15 mouse cellular contexts compared by ENCODE assay signal in the genomic region with DNA sequence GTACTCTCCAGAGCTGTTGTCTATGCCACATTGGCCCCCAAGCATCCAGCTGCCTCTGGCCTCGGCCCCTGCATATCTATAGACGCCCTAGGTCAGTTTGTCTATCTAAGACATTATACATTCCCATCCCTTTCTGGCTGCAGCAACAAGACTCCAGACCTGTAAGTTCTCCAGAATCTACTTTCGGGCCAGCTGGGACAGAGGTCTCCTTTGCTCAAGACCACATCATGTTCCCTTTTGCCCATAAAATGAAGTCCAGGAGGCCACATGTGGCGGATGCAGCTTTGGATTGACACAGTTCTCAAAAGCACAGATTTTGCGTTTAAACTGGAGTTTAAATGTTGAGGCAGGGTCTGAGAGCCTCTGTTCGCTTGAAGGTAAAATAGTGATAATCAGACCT. TPM values are rescaled to one million over a fixed set of nuclear protein-coding genes. Genes with fewer than 3 reads are reported as not detected.
A peak's percentile ranks its signal among the peaks of the same experiment; 100 is the strongest.
DNase-seq lines count a peak whose midpoint lies in the region; ATAC-seq and TF ChIP-seq lines count a peak whose summit lies in the region.
"Had no signal": no experiment of that assay in that cellular context is flagged by ENCODE, and none has a peak within 500 bp of the region (broad histone marks: within the 10 kb centered on the region; RNA-seq: fewer than 3 reads in every experiment).

No protein-coding gene starts in this region.

- no peak for ATAC-seq in stomach, postnatal 0 days (ENCODE audit: low FRiP score, low TSS enrichment)
- ATAC-seq: forebrain, embryonic 13.5 days; forebrain, embryonic 15.5 days had no signal

- DNase-seq in testis, postnatal 14 days (ENCODE audit: low spot score): no peak
- DNase-seq in limb, embryonic 10.5 days (ENCODE audit: low spot score): no peak
- no peak for DNase-seq in stomach, postnatal 0 days (ENCODE audit: low spot score)
- DNase-seq in gastrocnemius, postnatal 10 days: no peak
- DNase-seq in thymus, postnatal 4 days: no peak
- DNase-seq: cerebellum, adult 11-12 months; cerebellum, adult 2 months; cerebellum, adult 9-10 months; cerebellum, postnatal 25 days had no signal

- H3K9me3 ChIP-seq in limb, embryonic 10.5 days (replicated peaks): no peaks in the 10 kb centered on the region
- no peaks in the 10 kb centered on the region for H3K9me3 ChIP-seq in stomach, postnatal 0 days (ENCODE audit: control insufficient read depth, low read length)
- H3K9me3 ChIP-seq: embryonic facial prominence, embryonic 10.5 days; embryonic facial prominence, embryonic 12.5 days; forebrain, embryonic 13.5 days; forebrain, embryonic 15.5 days had no signal

- H3K4me3 ChIP-seq in testis, adult 2 months (ENCODE audit: control insufficient read depth, low read depth, low read length): no peak overlapping the region
- no peak overlapping the region for H3K4me3 ChIP-seq in limb, embryonic 10.5 days
- H3K4me3 ChIP-seq in stomach, postnatal 0 days (ENCODE audit: low read depth, low read length): no peak overlapping the region
- H3K4me3 ChIP-seq: embryonic facial prominence, embryonic 10.5 days; embryonic facial prominence, embryonic 12.5 days; forebrain, embryonic 13.5 days; forebrain, embryonic 15.5 days had no signal

- H3K36me3 ChIP-seq in testis, adult 2 months (ENCODE audit: control insufficient read depth, insufficient read depth, low read length): no peaks in the 10 kb centered on the region
- H3K36me3 ChIP-seq in limb, embryonic 10.5 days: no peaks in the 10 kb centered on the region
- H3K36me3 ChIP-seq in stomach, postnatal 0 days (ENCODE audit: control insufficient read depth, insufficient read depth, low read length): no peaks in the 10 kb centered on the region
- H3K36me3 ChIP-seq: embryonic facial prominence, embryonic 10.5 days; embryonic facial prominence, embryonic 12.5 days; forebrain, embryonic 15.5 days had no signal

- no peak overlapping the region for H3K4me2 ChIP-seq in stomach, postnatal 0 days (replicated peaks; ENCODE audit: low read depth)
- H3K4me2 ChIP-seq: embryonic facial prominence, embryonic 12.5 days; forebrain, embryonic 13.5 days; forebrain, embryonic 15.5 days had no signal

- peaks cover 12% of the 10 kb centered on the region for H3K4me1 ChIP-seq in testis, adult 2 months (ENCODE audit: control insufficient read depth, insufficient read depth, low read length)
- peaks cover 73% of the 10 kb centered on the region for H3K4me1 ChIP-seq in limb, embryonic 10.5 days
- H3K4me1 ChIP-seq in stomach, postnatal 0 days (replicated peaks; ENCODE audit: control insufficient read depth, insufficient read depth): peaks cover 8% of the 10 kb centered on the region; the same call in 1 of the 2 replicates

- TF ChIP-seq EP300 in stomach, postnatal 0 days (optimal IDR thresholded peaks at IDR 0.05): no peak

- 82% methylated on average over 6 of the region's 6 CpGs for WGBS in limb, embryonic 10.5 days
- 83% methylated on average over 6 of the region's 6 CpGs for WGBS in stomach, postnatal 0 days

- TF ChIP-seq CTCF in testis, adult 2 months (IDR thresholded peaks at IDR 0.05; ENCODE audit: control insufficient read depth, insufficient read depth, insufficient replicate concordance, low read depth, low read length): no peak
- TF ChIP-seq CTCF in stomach, postnatal 0 days (IDR thresholded peaks at IDR 0.05; ENCODE audit: low read depth): no peak

- peak overlapping the region; percentile 23 for H3K27ac ChIP-seq in testis, adult 2 months (ENCODE audit: control insufficient read depth, insufficient read depth, low read depth, low read length)
- peak overlapping the region; percentile 48 for H3K27ac ChIP-seq in limb, embryonic 10.5 days
- peak overlapping the region; percentile 35 for H3K27ac ChIP-seq in stomach, postnatal 0 days (replicated peaks)
- H3K27ac ChIP-seq: embryonic facial prominence, embryonic 10.5 days; embryonic facial prominence, embryonic 12.5 days; forebrain, embryonic 13.5 days; forebrain, embryonic 15.5 days had no signal

- no peak for TF ChIP-seq POLR2A in testis, adult 2 months (IDR thresholded peaks at IDR 0.05; ENCODE audit: control insufficient read depth, low read depth, low read length)

- no peak overlapping the region for H3K9ac ChIP-seq in stomach, postnatal 0 days (ENCODE audit: low read length)
- H3K9ac ChIP-seq: embryonic facial prominence, embryonic 12.5 days; forebrain, embryonic 13.5 days; forebrain, embryonic 15.5 days had no signal

- no peaks in the 10 kb centered on the region; the same call in 1 of the 2 replicates for H3K27me3 ChIP-seq in testis, adult 2 months (ENCODE audit: control insufficient read depth, insufficient read depth, low read length)
- peaks cover 9% of the 10 kb centered on the region for H3K27me3 ChIP-seq in limb, embryonic 10.5 days (ENCODE audit: low read depth, poor library complexity, severe bottlenecking)
- no peaks in the 10 kb centered on the region for H3K27me3 ChIP-seq in stomach, postnatal 0 days (ENCODE audit: control insufficient read depth, insufficient read depth, low read length)

RNA-seq across cellular contexts. Expression of gene Hsd11b2, which starts 4.4 kb away (rescaled TPM):
- polyA plus RNA-seq in testis, adult 2 months (2012; rRNA removed): 0.19 and 0.41 TPM in 2 replicates
- polyA plus RNA-seq in limb, embryonic 10.5 days (2016; fragmentation: Nextera tagmentation; extraction: Ambion mirVana): 78.2 and 83.2 TPM in 2 replicates
- 2.5 and 2.8 TPM in 2 replicates for polyA plus RNA-seq in stomach, postnatal 0 days (2015; fragmentation: Nextera tagmentation; extraction: Ambion mirVana)
- 1 to 10 TPM; 4.4 to 4.5 TPM for total RNA-seq in gastrocnemius, postnatal 10 days (2021)
- polyA plus RNA-seq: cortical plate, adult 2 months had no signal

RNA-seq across cellular contexts. Expression of gene Zdhhc1, which starts 17.5 kb away (rescaled TPM):
- 45.4 and 50.1 TPM in 2 replicates for polyA plus RNA-seq in testis, adult 2 months (2012; rRNA removed)
- polyA plus RNA-seq in limb, embryonic 10.5 days (2016; fragmentation: Nextera tagmentation; extraction: Ambion mirVana): 18.9 and 25.3 TPM in 2 replicates
- 15.6 and 17.2 TPM in 2 replicates for polyA plus RNA-seq in stomach, postnatal 0 days (2015; fragmentation: Nextera tagmentation; extraction: Ambion mirVana)
- 10 to 100 TPM; 10.9 to 15.9 TPM for total RNA-seq in gastrocnemius, postnatal 10 days (2021)

RNA-seq across cellular contexts. Expression of gene Tppp3, which starts 42.9 kb away (rescaled TPM):
- polyA plus RNA-seq in testis, adult 2 months (2012; rRNA removed): 21.5 and 23.4 TPM in 2 replicates
- 8.4 and 13.5 TPM in 2 replicates for polyA plus RNA-seq in limb, embryonic 10.5 days (2016; fragmentation: Nextera tagmentation; extraction: Ambion mirVana)
- polyA plus RNA-seq in stomach, postnatal 0 days (2015; fragmentation: Nextera tagmentation; extraction: Ambion mirVana): 89.9 and 99.8 TPM in 2 replicates
- 100 to 1,000 TPM; 260 to 285 TPM for total RNA-seq in gastrocnemius, postnatal 10 days (2021)

RNA-seq across cellular contexts. Expression of gene Atp6v0d1, which starts 51.7 kb away (rescaled TPM):
- polyA plus RNA-seq in testis, adult 2 months (2012; rRNA removed): 43.8 and 47.4 TPM in 2 replicates
- 58.3 and 68.6 TPM in 2 replicates for polyA plus RNA-seq in limb, embryonic 10.5 days (2016; fragmentation: Nextera tagmentation; extraction: Ambion mirVana)
- polyA plus RNA-seq in stomach, postnatal 0 days (2015; fragmentation: Nextera tagmentation; extraction: Ambion mirVana): 96.2 and 101 TPM in 2 replicates
- 10 to 100 TPM; 49.3 to 54.2 TPM for total RNA-seq in gastrocnemius, postnatal 10 days (2021)

Comparison
In these comparisons a context has a peak if more than half of its experiments do, and no peak if none do; other contexts are left out.
1. RNA of gene Hsd11b2, which starts 4.4 kb away (polyA plus RNA-seq): 78.2 to 83.2 TPM in limb, embryonic 10.5 days; 2.5 to 2.8 TPM in stomach, postnatal 0 days and 0.19 to 0.41 TPM in testis, adult 2 months; every median in the first group is over 10 times any median in the second.
2. Peak in every context shown above with its lines, with median percentiles within 50 percentile points of each other: H3K27ac ChIP-seq.